Mouse (Mus musculus): ENCODE results near the gene Rhox1. TPM values are rescaled to one million over a fixed set of nuclear protein-coding genes. Genes with fewer than 3 reads are reported as not detected.
A peak's percentile ranks its signal among the peaks of the same experiment; 100 is the strongest.
"Not testable (repeated sequence)": the region's sequence is repeated elsewhere in the genome, so short reads cannot be mapped to it uniquely, and the experiment has no call there.

The Rhox1 gene
- not detected in 2 replicates for polyA plus RNA-seq (2015; fragmentation: Nextera tagmentation; extraction: Ambion mirVana)

GRCm38 (mm10) chrX:37222158-37222557 lies at the start of gene Rhox1:
TSS of gene Rhox1 (minus strand) at chrX:37222258.
- H3K4me2 ChIP-seq; H3K36me3 ChIP-seq (replicated peaks); H3K27ac ChIP-seq (replicated peaks); H3K27me3 ChIP-seq; H3K4me3 ChIP-seq (replicated peaks); H3K9me3 ChIP-seq (replicated peaks); H3K9ac ChIP-seq; H3K4me1 ChIP-seq (replicated peaks); ATAC-seq (ENCODE audit: insufficient read depth): not testable (repeated sequence)
- 47% methylated on average over 1 of the region's 1 CpGs for WGBS (ENCODE audit: insufficient replicate concordance)

- 83% methylated on average over 11 of the region's 19 CpGs for WGBS (ENCODE audit: insufficient replicate concordance)
- not testable (repeated sequence) for H3K9ac ChIP-seq; ATAC-seq (ENCODE audit: insufficient read depth); H3K27ac ChIP-seq (replicated peaks); H3K4me1 ChIP-seq (replicated peaks); H3K4me2 ChIP-seq; H3K9me3 ChIP-seq (replicated peaks); H3K4me3 ChIP-seq (replicated peaks); H3K36me3 ChIP-seq (replicated peaks); H3K27me3 ChIP-seq
These were observed 43.0 kb upstream of the Rhox1 start, which contains the start of gene Rhox4a for GRCm38 (mm10) chrX:37265038-37265437. TSS of gene Rhox4a (plus strand) at chrX:37265338.

- not testable (repeated sequence) for H3K4me1 ChIP-seq (replicated peaks); H3K9ac ChIP-seq; H3K9me3 ChIP-seq (replicated peaks); H3K36me3 ChIP-seq (replicated peaks); H3K4me2 ChIP-seq; H3K27ac ChIP-seq (replicated peaks); ATAC-seq (ENCODE audit: insufficient read depth); H3K27me3 ChIP-seq; H3K4me3 ChIP-seq (replicated peaks)
- whole genome bisulfite sequencing (ENCODE audit: insufficient replicate concordance): 83% methylated on average over 1 of the region's 3 CpGs
These were observed 27.6 kb upstream of the Rhox1 start, which contains the start of gene Rhox3a for GRCm38 (mm10) chrX:37249619-37250018. TSS of gene Rhox3a (plus strand) at chrX:37249919.

- H3K27ac ChIP-seq (replicated peaks); H3K4me2 ChIP-seq; H3K27me3 ChIP-seq; H3K9ac ChIP-seq; ATAC-seq (ENCODE audit: insufficient read depth); H3K4me3 ChIP-seq (replicated peaks); H3K36me3 ChIP-seq (replicated peaks); H3K9me3 ChIP-seq (replicated peaks); H3K4me1 ChIP-seq (replicated peaks): not testable (repeated sequence)
- 100% methylated on average over 2 of the region's 9 CpGs for WGBS (ENCODE audit: insufficient replicate concordance)
These were observed 22.6 kb upstream of the Rhox1 start, which contains the start of gene Rhox2a for GRCm38 (mm10) chrX:37244676-37245075. TSS of gene Rhox2a (plus strand) at chrX:37244976.

- ATAC-seq (ENCODE audit: insufficient read depth): no peak
- H3K4me2 ChIP-seq: no peak within 1 kb of the TSS
- no peaks in the 10 kb centered on the region for H3K4me1 ChIP-seq (replicated peaks)
- no peak within 1 kb of the TSS for H3K27ac ChIP-seq (replicated peaks)
- H3K9me3 ChIP-seq (replicated peaks): no peaks in the 10 kb centered on the region
- H3K9ac ChIP-seq: no peak within 1 kb of the TSS
- H3K36me3 ChIP-seq (replicated peaks): no peaks in the 10 kb centered on the region
- no peak within 1 kb of the TSS for H3K4me3 ChIP-seq (replicated peaks)
- H3K27me3 ChIP-seq: no peaks in the 10 kb centered on the region
- 70% methylated on average over 10 of the region's 10 CpGs for WGBS (ENCODE audit: insufficient replicate concordance)
These were observed 11.1 kb downstream of the Rhox1 start, which contains the start of gene Gm9 for GRCm38 (mm10) chrX:37210941-37211340. TSS of gene Gm9 (minus strand) at chrX:37211041.

GRCm38 (mm10) chrX:37198676-37199075 lies 23.4 kb downstream of the Rhox1 start:
- ATAC-seq (ENCODE audit: insufficient read depth): no peak
- no peaks in the 10 kb centered on the region for H3K27me3 ChIP-seq

GRCm38 (mm10) chrX:37191744-37192379 lies 30.2 kb downstream of the Rhox1 start:
- Histone ChIP-seq H3K27ac (replicated peaks) (no peak overlapping the region), H3K4me1 (replicated peaks) (peaks cover 9% of the 10 kb centered on the region), H3K4me2 (peak overlapping the region; percentile 77), H3K36me3 (replicated peaks) (no peaks in the 10 kb centered on the region), H3K27me3 (no peaks in the 10 kb centered on the region), H3K4me3 (replicated peaks) (peak overlapping the region; percentile 67), H3K9me3 (replicated peaks) (no peaks in the 10 kb centered on the region), H3K9ac (peak overlapping the region; percentile 53)
- WGBS (ENCODE audit: insufficient replicate concordance): 23% methylated on average over 28 of the region's 28 CpGs
- 0 out of 2 replicates have a peak, but pooled peaks have one; percentile 16 for ATAC-seq (ENCODE audit: insufficient read depth)

More at GRCm38 (mm10) chrX:37198676-37199075, 23.4 kb downstream of the Rhox1 start:
- H3K9me3 ChIP-seq (replicated peaks): no peaks in the 10 kb centered on the region
- no peak overlapping the region for H3K27ac ChIP-seq (replicated peaks)
- H3K4me1 ChIP-seq (replicated peaks): no peaks in the 10 kb centered on the region
- no peak overlapping the region for H3K9ac ChIP-seq
- no peak overlapping the region for H3K4me2 ChIP-seq
- H3K36me3 ChIP-seq (replicated peaks): no peaks in the 10 kb centered on the region
- WGBS (ENCODE audit: insufficient replicate concordance): 51% methylated on average over 8 of the region's 8 CpGs
- H3K4me3 ChIP-seq (replicated peaks): no peak overlapping the region

- Histone ChIP-seq H3K9ac (peak within 1 kb of the TSS; percentile 53), H3K9me3 (replicated peaks) (no peaks in the 10 kb centered on the region), H3K27me3 (no peaks in the 10 kb centered on the region), H3K27ac (replicated peaks) (no peak within 1 kb of the TSS), H3K36me3 (replicated peaks) (no peaks in the 10 kb centered on the region), H3K4me1 (replicated peaks) (peaks cover 9% of the 10 kb centered on the region), H3K4me2 (peak within 1 kb of the TSS; percentile 77), H3K4me3 (replicated peaks) (peak within 1 kb of the TSS; percentile 67)
- peak; percentile 93 for ATAC-seq (ENCODE audit: insufficient read depth)
- 23% methylated on average over 62 of the region's 63 CpGs for WGBS (ENCODE audit: insufficient replicate concordance)
These were observed 30.8 kb downstream of the Rhox1 start, which contains the start of the genes Ndufa1 and Rnf113a1 for GRCm38 (mm10) chrX:37191105-37191743. TSS of gene Ndufa1 (minus strand) at chrX:37191163. TSS of gene Rnf113a1 (plus strand) at chrX:37191245.

GRCm38 (mm10) chrX:37190755-37191104 lies 31.3 kb downstream of the Rhox1 start:
- Histone ChIP-seq H3K4me3 (replicated peaks) (peak overlapping the region; percentile 67), H3K27me3 (no peaks in the 10 kb centered on the region), H3K36me3 (replicated peaks) (no peaks in the 10 kb centered on the region), H3K9ac (peak overlapping the region; percentile 53; the same call in 1 of the 2 replicates), H3K4me1 (replicated peaks) (peaks cover 9% of the 10 kb centered on the region), H3K27ac (replicated peaks) (no peak overlapping the region), H3K4me2 (peak overlapping the region; percentile 77), H3K9me3 (replicated peaks) (no peaks in the 10 kb centered on the region)
- peak; percentile 27; the same call in 1 of the 2 replicates for ATAC-seq (ENCODE audit: insufficient read depth)
- 18% methylated on average over 20 of the region's 20 CpGs for WGBS (ENCODE audit: insufficient replicate concordance)

GRCm38 (mm10) chrX:37184401-37184800 lies 37.7 kb downstream of the Rhox1 start:
- H3K4me1 ChIP-seq (replicated peaks); H3K4me2 ChIP-seq; H3K9me3 ChIP-seq (replicated peaks); H3K27me3 ChIP-seq; ATAC-seq (ENCODE audit: insufficient read depth); H3K4me3 ChIP-seq (replicated peaks); H3K9ac ChIP-seq; H3K36me3 ChIP-seq (replicated peaks); H3K27ac ChIP-seq (replicated peaks): not testable (repeated sequence)
- 44% methylated on average over 8 of the region's 8 CpGs for WGBS (ENCODE audit: insufficient replicate concordance)

- no peaks in the 10 kb centered on the region for H3K27me3 ChIP-seq
- H3K9me3 ChIP-seq (replicated peaks): no peaks in the 10 kb centered on the region
- no peak for ATAC-seq (ENCODE audit: insufficient read depth)
- no peak within 1 kb of the TSS for H3K27ac ChIP-seq (replicated peaks)
- no peak within 1 kb of the TSS for H3K4me3 ChIP-seq (replicated peaks)
- no peak within 1 kb of the TSS for H3K9ac ChIP-seq
- no peaks in the 10 kb centered on the region for H3K36me3 ChIP-seq (replicated peaks)
- H3K4me1 ChIP-seq (replicated peaks): no peaks in the 10 kb centered on the region
- H3K4me2 ChIP-seq: no peak within 1 kb of the TSS
- 33% methylated on average over 5 of the region's 5 CpGs for WGBS (ENCODE audit: insufficient replicate concordance)
These were observed 53.3 kb downstream of the Rhox1 start, which contains the start of gene Akap14 for GRCm38 (mm10) chrX:37168742-37169141. TSS of gene Akap14 (minus strand) at chrX:37168842.

Measured in liver, embryonic 15.5 days (tissue).